Mouse (Mus musculus) forebrain, postnatal 0 days (tissue): ENCODE measurements around the gene Dab1. TPM values are rescaled to one million over a fixed set of nuclear protein-coding genes. Genes with fewer than 3 reads are reported as not detected.

Experiments
- ATAC-seq: fragments of 200-750 bp; cut with Nextera tagmentation; 2 replicates; pipeline ENCODE4 v1.8.0; 2017; ENCODE audit warnings: mild to moderate bottlenecking, moderate library complexity
- DNase-seq: peaks from one replicate; pipeline ENCODE4 v3.0.0-alpha.2; 2015
- H3K27ac ChIP-seq: fragments of 300-500 bp; sonication (generic); 2 replicates; pipeline ENCODE4 v1.5.1; 2014; ENCODE audit warnings: low read depth, mild to moderate bottlenecking, antibody characterized with exemption, low read length, moderate library complexity, mixed read lengths
- H3K27me3 ChIP-seq: fragments of 300-500 bp; sonication (generic); 2 replicates; pipeline ENCODE4 v1.6.1; 2014; ENCODE audit warnings: mild to moderate bottlenecking, low read length, mixed read lengths; ENCODE audit not compliant: insufficient read depth
- H3K36me3 ChIP-seq: fragments of 300-500 bp; sonication (generic); 2 replicates; pipeline ENCODE4 v1.6.1; 2014; ENCODE audit warnings: mild to moderate bottlenecking, moderate library complexity; ENCODE audit not compliant: insufficient read depth
- H3K4me1 ChIP-seq: fragments of 300-500 bp; sonication (generic); 2 replicates; pipeline ENCODE4 v1.6.1; 2014; ENCODE audit warnings: antibody characterized with exemption; ENCODE audit not compliant: insufficient read depth
- H3K4me2 ChIP-seq: fragments of 300-500 bp; sonication (generic); 2 replicates; pipeline ENCODE4 v1.6.1; 2014; ENCODE audit warnings: low read depth, mild to moderate bottlenecking, moderate library complexity
- H3K4me3 ChIP-seq: fragments of 300-500 bp; sonication (generic); 2 replicates; pipeline ENCODE4 v1.5.1; 2014; ENCODE audit warnings: low read depth, low read length, mixed read lengths
- H3K9ac ChIP-seq: fragments of 300-500 bp; sonication (generic); 2 replicates; pipeline ENCODE4 v1.6.1; 2014; ENCODE audit warnings: mild to moderate bottlenecking
- H3K9me3 ChIP-seq: fragments of 300-500 bp; sonication (generic); 2 replicates; pipeline ENCODE4 v1.6.1; 2016; ENCODE audit warnings: low read length
- CTCF ChIP-seq: sonication (generic); IDR thresholded peaks from 2 replicates; pipeline ENCODE4 v1.5.1; 2016; ENCODE audit warnings: antibody characterized with exemption, control low read depth, low read depth
- WGBS: fragments of 180-500 bp; shearing (Covaris S2); extraction: QIAGEN DNeasy Blood & Tissue Kit; methylation state at CpG from one replicate; pipeline ENCODE4 v1.1.7; 2014; 5-methylcytosine and 5-hydroxymethylcytosine counted together
- polyA plus RNA-seq: library from polyadenylated mRNA; unstranded; fragments of >200 nt; fragmentation: Nextera tagmentation; extraction: Ambion mirVana; gene quantifications from 2 replicates; pipeline ENCODE4 v1.2.1, GENCODE M21; 2015
- total RNA-seq: library from RNA; depleted of rRNA; stranded (reverse); fragments of >200 nt; gene quantifications from 2 replicates; pipeline ENCODE4 v1.2.3, GENCODE M21; 2014

Gene Dab1
- total and polyA plus RNA-seq, 2 experiments from 2014 or later: 64.8 to 141 TPM

- H3K27me3 ChIP-seq: no peaks in the 10 kb centered on the region
- no peak overlapping the region for H3K9ac ChIP-seq
- H3K36me3 ChIP-seq: no peaks in the 10 kb centered on the region
- no peak overlapping the region for H3K27ac ChIP-seq
- peaks cover 9% of the 10 kb centered on the region; the same call in 1 of the 2 replicates for H3K4me1 ChIP-seq
- ATAC-seq (no peak), DNase-seq (no peak)
- H3K9me3 ChIP-seq: no peaks in the 10 kb centered on the region
- TF ChIP-seq CTCF: no peak
- 96% methylated on average over 3 of the region's 3 CpGs for WGBS
- no peak overlapping the region for H3K4me2 ChIP-seq
- no peak overlapping the region for H3K4me3 ChIP-seq
Observed at GRCm38 (mm10) chr4:104669406-104669805, 1050.2 kb downstream of the Dab1 start.

GRCm38 (mm10) chr4:104670741-104671140 lies 1051.6 kb downstream of the Dab1 start:
- no peak for TF ChIP-seq CTCF
- Histone ChIP-seq H3K4me3 (no peak overlapping the region), H3K27ac (peak overlapping the region; percentile 36), H3K4me1 (peaks cover 9% of the 10 kb centered on the region; the same call in 1 of the 2 replicates), H3K4me2 (no peak overlapping the region), H3K9me3 (no peaks in the 10 kb centered on the region), H3K36me3 (no peaks in the 10 kb centered on the region), H3K9ac (no peak overlapping the region), H3K27me3 (no peaks in the 10 kb centered on the region)
- ATAC-seq: 0 out of 2 replicates have a peak, but pooled peaks have one; percentile 32
- no peak for DNase-seq

- Histone ChIP-seq H3K4me1 (peaks cover 9% of the 10 kb centered on the region; the same call in 1 of the 2 replicates), H3K27ac (peak overlapping the region; percentile 41; the same call in 1 of the 2 replicates), H3K9ac (no peak overlapping the region), H3K4me2 (no peak overlapping the region), H3K27me3 (no peaks in the 10 kb centered on the region), H3K36me3 (no peaks in the 10 kb centered on the region), H3K4me3 (no peak overlapping the region), H3K9me3 (no peaks in the 10 kb centered on the region)
- DNase-seq (peak; percentile 49), ATAC-seq (peak; percentile 44; the same call in 1 of the 2 replicates)
- WGBS: 47% methylated on average over 3 of the region's 3 CpGs
- no peak for TF ChIP-seq CTCF
Observed at GRCm38 (mm10) chr4:104673317-104673716, 1054.2 kb downstream of the Dab1 start.

- H3K36me3 ChIP-seq: no peaks in the 10 kb centered on the region
- no peak overlapping the region for H3K27ac ChIP-seq
- no peaks in the 10 kb centered on the region for H3K27me3 ChIP-seq
- no peak overlapping the region for H3K4me3 ChIP-seq
- DNase-seq: no peak
- WGBS: 86% methylated on average over 5 of the region's 5 CpGs
- H3K4me2 ChIP-seq: no peak overlapping the region
- H3K4me1 ChIP-seq: peaks cover 9% of the 10 kb centered on the region; the same call in 1 of the 2 replicates
- no peak for ATAC-seq
- no peak for TF ChIP-seq CTCF
- H3K9ac ChIP-seq: no peak overlapping the region
- H3K9me3 ChIP-seq: no peaks in the 10 kb centered on the region
Observed at GRCm38 (mm10) chr4:104674706-104675105, 1055.5 kb downstream of the Dab1 start.

- Histone ChIP-seq H3K9me3 (no peaks in the 10 kb centered on the region), H3K4me3 (no peak overlapping the region), H3K27me3 (no peaks in the 10 kb centered on the region), H3K9ac (no peak overlapping the region), H3K36me3 (no peaks in the 10 kb centered on the region), H3K4me1 (no peaks in the 10 kb centered on the region), H3K27ac (no peak overlapping the region), H3K4me2 (no peak overlapping the region)
- no peak for TF ChIP-seq CTCF
- peak; percentile 46 for DNase-seq
- WGBS: 51% methylated on average over 7 of the region's 7 CpGs
- ATAC-seq: peak; percentile 54
Observed at GRCm38 (mm10) chr4:104678234-104678633, 1059.1 kb downstream of the Dab1 start.

- Histone ChIP-seq H3K4me1 (no peaks in the 10 kb centered on the region), H3K9me3 (no peaks in the 10 kb centered on the region), H3K4me2 (no peak overlapping the region), H3K9ac (no peak overlapping the region), H3K36me3 (no peaks in the 10 kb centered on the region), H3K27ac (no peak overlapping the region), H3K4me3 (no peak overlapping the region), H3K27me3 (no peaks in the 10 kb centered on the region)
- TF ChIP-seq CTCF: no peak
- ATAC-seq (no peak), DNase-seq (no peak)
- WGBS: 77% methylated on average over 4 of the region's 4 CpGs
Observed at GRCm38 (mm10) chr4:104680475-104680874, 1061.3 kb downstream of the Dab1 start.

GRCm38 (mm10) chr4:104686137-104686809 lies 1067.1 kb downstream of the Dab1 start:
- Histone ChIP-seq H3K27me3 (no peaks in the 10 kb centered on the region), H3K36me3 (0 out of 2 replicates have a peak, but pooled peaks cover 6% of the 10 kb centered on the region), H3K4me1 (peaks cover 10% of the 10 kb centered on the region; the same call in 1 of the 2 replicates), H3K27ac (0 out of 2 replicates have a peak overlapping the region, but pooled peaks have one; percentile 21), H3K9ac (no peak overlapping the region), H3K4me3 (no peak overlapping the region), H3K4me2 (no peak overlapping the region), H3K9me3 (no peaks in the 10 kb centered on the region)
- ATAC-seq (peak; percentile 32; the same call in 1 of the 2 replicates), DNase-seq (peak; percentile 44)
- 34% methylated on average over 18 of the region's 18 CpGs for WGBS
- TF ChIP-seq CTCF: no peak
